Mouse (Mus musculus) E14TG2a.4 (cell line): ENCODE measurements around the gene Gbf1.
"Not testable (repeated sequence)": the region's sequence is repeated elsewhere in the genome, so short reads cannot be mapped to it uniquely, and the experiment has no call there.

Source experiments
- H3K27me3 ChIP-seq: 2 replicates; pipeline ENCODE4 v1.6.1; 2014; ENCODE audit warnings: low read length, control low read depth; ENCODE audit not compliant: insufficient read depth
- H3K36me3 ChIP-seq: 2 replicates; pipeline ENCODE4 v1.6.1; 2014; ENCODE audit warnings: low read length, control low read depth; ENCODE audit not compliant: insufficient read depth
- H3K4me1 ChIP-seq: replicated peaks from 2 replicates; pipeline ENCODE4 v1.6.1; 2014; ENCODE audit warnings: low read depth, low read length, control low read depth
- H3K4me3 ChIP-seq: replicated peaks from 2 replicates; pipeline ENCODE4 v1.5.1; 2014; ENCODE audit warnings: mild to moderate bottlenecking, low read length
- H3K9me3 ChIP-seq: 2 replicates; pipeline ENCODE4 v1.6.1; 2014; ENCODE audit warnings: low read length, control low read depth
- CTCF ChIP-seq: conservative IDR thresholded peaks from 2 replicates; pipeline ENCODE4 v1.5.1; 2014; ENCODE audit warnings: low read length
- NANOG ChIP-seq: IDR thresholded peaks from 2 replicates; pipeline ENCODE4 v1.6.1; 2014; ENCODE audit warnings: borderline replicate concordance, low read length, mixed read lengths
- POU5F1 ChIP-seq: IDR thresholded peaks from 2 replicates; pipeline ENCODE4 v1.6.1; 2014; ENCODE audit warnings: low read length, borderline replicate concordance

Gene Gbf1

GRCm38 (mm10) chr19:46198293-46198692, 46.0 kb downstream of the Gbf1 start:
- Histone ChIP-seq H3K36me3 (no peaks in the 10 kb centered on the region), H3K4me1 (peaks cover 15% of the 10 kb centered on the region), H3K4me3 (no peak overlapping the region), H3K9me3 (no peaks in the 10 kb centered on the region), H3K27me3 (no peaks in the 10 kb centered on the region)
- no peak for TF ChIP-seq POU5F1
- no peak for TF ChIP-seq CTCF
- TF ChIP-seq NANOG = no peak

- TF ChIP-seq NANOG (no peak), CTCF (no peak), POU5F1 (no peak)
- Histone ChIP-seq H3K4me1 (peaks cover 15% of the 10 kb centered on the region), H3K9me3 (no peaks in the 10 kb centered on the region), H3K27me3 (no peaks in the 10 kb centered on the region), H3K36me3 (no peaks in the 10 kb centered on the region), H3K4me3 (no peak overlapping the region)
Observed at GRCm38 (mm10) chr19:46198891-46199290, 46.6 kb downstream of the Gbf1 start.

- Histone ChIP-seq H3K36me3 (no peaks in the 10 kb centered on the region), H3K4me1 (peaks cover 4% of the 10 kb centered on the region), H3K27me3 (no peaks in the 10 kb centered on the region), H3K4me3 (no peak overlapping the region), H3K9me3 (no peaks in the 10 kb centered on the region)
- TF ChIP-seq NANOG (no peak), CTCF (no peak)
Observed at GRCm38 (mm10) chr19:46204166-46204565, 51.9 kb downstream of the Gbf1 start.

GRCm38 (mm10) chr19:46205680-46206079, 53.4 kb downstream of the Gbf1 start:
- Histone ChIP-seq H3K4me1 (no peaks in the 10 kb centered on the region), H3K4me3 (no peak overlapping the region), H3K36me3 (no peaks in the 10 kb centered on the region), H3K9me3 (no peaks in the 10 kb centered on the region), H3K27me3 (no peaks in the 10 kb centered on the region)
- TF ChIP-seq CTCF = no peak
- no peak for TF ChIP-seq POU5F1
- TF ChIP-seq NANOG = no peak

GRCm38 (mm10) chr19:46210951-46211350, 58.6 kb downstream of the Gbf1 start:
- no peaks in the 10 kb centered on the region for H3K27me3 ChIP-seq
- no peak overlapping the region for H3K4me3 ChIP-seq
- no peaks in the 10 kb centered on the region for H3K36me3 ChIP-seq
- no peaks in the 10 kb centered on the region for H3K4me1 ChIP-seq
- no peak for TF ChIP-seq CTCF
- TF ChIP-seq NANOG = no peak
- no peak for TF ChIP-seq POU5F1
- H3K9me3 ChIP-seq = no peaks in the 10 kb centered on the region

- no peaks in the 10 kb centered on the region for H3K36me3 ChIP-seq
- peaks cover 10% of the 10 kb centered on the region for H3K9me3 ChIP-seq
- no peaks in the 10 kb centered on the region for H3K27me3 ChIP-seq
- TF ChIP-seq CTCF = no peak
- no peak for TF ChIP-seq POU5F1
- no peak for TF ChIP-seq NANOG
- no peaks in the 10 kb centered on the region for H3K4me1 ChIP-seq
- H3K4me3 ChIP-seq = no peak overlapping the region
Observed at GRCm38 (mm10) chr19:46214541-46214940, 62.2 kb downstream of the Gbf1 start.

GRCm38 (mm10) chr19:46215401-46215800, 63.1 kb downstream of the Gbf1 start:
- Histone ChIP-seq H3K9me3 (peaks cover 10% of the 10 kb centered on the region), H3K36me3 (no peaks in the 10 kb centered on the region), H3K4me3 (no peak overlapping the region), H3K4me1 (no peaks in the 10 kb centered on the region), H3K27me3 (no peaks in the 10 kb centered on the region)
- TF ChIP-seq CTCF (no peak), NANOG (no peak), POU5F1 (no peak)

GRCm38 (mm10) chr19:46216716-46217115, 64.4 kb downstream of the Gbf1 start:
- Histone ChIP-seq H3K4me1 (no peaks in the 10 kb centered on the region), H3K36me3 (no peaks in the 10 kb centered on the region), H3K4me3 (no peak overlapping the region), H3K9me3 (peaks cover 10% of the 10 kb centered on the region), H3K27me3 (no peaks in the 10 kb centered on the region)
- TF ChIP-seq POU5F1 = no peak
- no peak for TF ChIP-seq CTCF
- TF ChIP-seq NANOG = no peak

- not testable (repeated sequence) for H3K4me1 ChIP-seq, H3K9me3 ChIP-seq, H3K4me3 ChIP-seq, H3K27me3 ChIP-seq, H3K36me3 ChIP-seq
Observed at GRCm38 (mm10) chr19:46217347-46217746, 65.0 kb downstream of the Gbf1 start.

- Histone ChIP-seq H3K9me3 (peaks cover 10% of the 10 kb centered on the region), H3K4me1 (no peaks in the 10 kb centered on the region), H3K27me3 (no peaks in the 10 kb centered on the region), H3K36me3 (no peaks in the 10 kb centered on the region), H3K4me3 (no peak overlapping the region)
- TF ChIP-seq NANOG (no peak), CTCF (no peak), POU5F1 (no peak)
Observed at GRCm38 (mm10) chr19:46220116-46220515, 67.8 kb downstream of the Gbf1 start.
